In genomic region chr14:10824819-10825218, GRCm38 (mm10) we compare ENCODE assay signal across 15 mouse cellular contexts.
"Had no signal": no experiment of that assay in that cellular context is flagged by ENCODE, and none has a peak within 500 bp of the region (broad histone marks: within the 10 kb centered on the region; RNA-seq: fewer than 3 reads in every experiment).

No protein-coding gene starts in this region.

- H3K27ac ChIP-seq: layer of hippocampus, adult 2 months; limb, embryonic 12.5 days; liver, embryonic 13.5 days; lung, embryonic 15.5 days; macrophage; neural tube, embryonic 12.5 days had no signal

- H3K4me1 ChIP-seq: limb, embryonic 12.5 days; liver, embryonic 13.5 days; lung, embryonic 15.5 days; megakaryocyte, embryonic 14.5 days; neural tube, embryonic 12.5 days had no signal

- H3K4me3 ChIP-seq: layer of hippocampus, adult 2 months; limb, embryonic 12.5 days; liver, embryonic 13.5 days; lung, embryonic 15.5 days; megakaryocyte, embryonic 14.5 days; neural tube, embryonic 12.5 days had no signal

- H3K9me3 ChIP-seq: limb, embryonic 12.5 days; liver, embryonic 13.5 days; lung, embryonic 15.5 days; megakaryocyte, embryonic 14.5 days; neural tube, embryonic 12.5 days had no signal

- ATAC-seq: liver, postnatal 0 days had no signal

- H3K36me3 ChIP-seq: limb, embryonic 12.5 days; liver, embryonic 13.5 days; lung, embryonic 15.5 days; neural tube, embryonic 12.5 days had no signal

- H3K27me3 ChIP-seq: limb, embryonic 12.5 days; liver, embryonic 13.5 days; lung, embryonic 15.5 days; megakaryocyte, embryonic 14.5 days; neural tube, embryonic 12.5 days had no signal

- DNase-seq: kidney, postnatal 10 days; kidney, postnatal 4 days; liver; liver, embryonic 13.5 days; liver, postnatal 0 days; lung, postnatal 14 days; thymus, adult 18-20 months; thymus, postnatal 25 days had no signal

- H3K9ac ChIP-seq: limb, embryonic 12.5 days; liver, embryonic 13.5 days; liver, postnatal 0 days; lung, embryonic 15.5 days; neural tube, embryonic 12.5 days had no signal

- H3K4me2 ChIP-seq: limb, embryonic 12.5 days; liver, embryonic 13.5 days; lung, embryonic 15.5 days; midbrain, embryonic 11.5 days; neural tube, embryonic 12.5 days had no signal
